ENCODE assay signal across 8 mouse cellular contexts in the genomic region with DNA sequence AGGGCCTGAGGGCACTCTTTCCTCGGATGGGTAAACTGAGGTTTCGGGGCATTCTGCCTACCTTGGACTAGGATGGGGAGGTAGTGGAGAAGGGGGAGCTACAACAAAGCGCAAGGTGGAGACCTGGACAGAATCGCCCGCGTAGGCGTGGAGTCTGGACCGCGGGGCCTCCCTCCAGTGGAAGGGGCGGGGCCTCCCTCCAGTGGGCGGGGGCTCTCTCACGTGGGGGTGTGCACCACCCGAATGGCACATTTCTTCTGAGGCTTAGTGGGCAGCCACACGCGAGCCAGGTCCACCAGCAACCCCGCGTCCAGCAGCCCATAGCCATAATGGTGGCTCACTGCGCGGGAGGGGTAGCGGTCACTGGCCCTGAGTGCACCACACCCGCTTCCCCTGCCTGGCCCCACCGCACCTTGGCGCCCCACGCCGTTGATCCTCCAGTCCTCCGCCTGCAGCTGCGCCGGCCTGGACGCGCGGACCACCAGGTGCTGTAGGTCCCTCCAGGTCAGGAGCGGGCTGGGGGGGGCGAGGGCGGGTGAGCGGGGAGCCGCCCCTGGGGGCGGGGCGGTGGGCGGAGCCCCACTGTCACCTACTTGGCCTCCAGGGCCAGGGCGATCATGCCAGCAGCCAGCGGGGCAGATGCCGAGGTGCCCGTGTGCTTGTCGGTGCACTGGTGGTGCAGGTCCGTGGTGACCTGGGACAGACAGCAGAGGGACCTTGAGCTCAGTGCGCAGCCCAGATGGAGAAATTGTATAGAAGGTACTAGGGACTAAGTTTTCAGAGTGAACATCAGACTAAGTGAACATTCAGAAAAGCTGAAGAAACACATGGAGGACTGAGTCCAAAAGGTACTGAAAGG. TPM values are rescaled to one million over a fixed set of nuclear protein-coding genes. Genes with fewer than 3 reads are reported as not detected.
DNase-seq lines count a peak whose midpoint lies in the region; ATAC-seq and TF ChIP-seq lines count a peak whose summit lies in the region.

No protein-coding gene starts in this region.

- peak overlapping the region; percentile 69 for H3K27ac ChIP-seq in left cerebral cortex, adult 2 months
- H3K27ac ChIP-seq in liver, embryonic 15.5 days (replicated peaks), result peak overlapping the region; percentile 86

- H3K4me2 ChIP-seq in liver, embryonic 15.5 days, result peak overlapping the region; percentile 100

- H3K4me3 ChIP-seq in left cerebral cortex, adult 2 months, result peak overlapping the region; percentile 63
- peak overlapping the region; percentile 77 for H3K4me3 ChIP-seq in liver, embryonic 15.5 days (replicated peaks)

- H3K27me3 ChIP-seq in liver, embryonic 15.5 days, result no peaks in the 10 kb centered on the region

- peaks cover 75% of the 10 kb centered on the region for H3K4me1 ChIP-seq in liver, embryonic 15.5 days (replicated peaks)

- peak in 1 of 2 experiments; percentile 58 for DNase-seq in left cerebral cortex, adult 2 months (ENCODE audit: extremely low spot score in 1 of 2, low spot score in 2 of 2)
- no peak for DNase-seq in left cerebral cortex, adult 11 months (ENCODE audit: low spot score)
- DNase-seq in cerebellum, postnatal 36 days, result peak; percentile 57 to 72
- DNase-seq in gastrocnemius, postnatal 25 days, result peak; percentile 76
- peak; percentile 67 to 73 for DNase-seq in natural killer cell, adult 2 months (ENCODE audit: low spot score in 2 of 2)
- peak; percentile 42 to 57 for DNase-seq in thymus, adult 18-20 months

- peak overlapping the region; percentile 70 for H3K9ac ChIP-seq in liver, embryonic 15.5 days

- H3K36me3 ChIP-seq in liver, embryonic 15.5 days (replicated peaks), result peaks cover 9% of the 10 kb centered on the region

- under 1% methylated on average over 46 of the region's 46 CpGs for WGBS in liver, embryonic 15.5 days (ENCODE audit: insufficient replicate concordance)

- H3K9me3 ChIP-seq in liver, embryonic 15.5 days (replicated peaks), result no peaks in the 10 kb centered on the region

- peak; percentile 13 for ATAC-seq in inflammation-experienced regulatory T-cells, adult 6 months
- peak; percentile 66 for ATAC-seq in liver, embryonic 15.5 days (ENCODE audit: insufficient read depth)

- TF ChIP-seq CTCF in left cerebral cortex, adult 2 months (IDR thresholded peaks at IDR 0.05), result no peak

- intact Hi-C loops in left cerebral cortex, adult 2 months (cut with DNase I), result no loop called here

RNA-seq across cellular contexts. Expression of a gene that starts 3.2 kb away (rescaled TPM):
- 10 to 100 TPM; 26.3 to 26.9 TPM for total RNA-seq in left cerebral cortex, adult 2 months (2021)
- total RNA-seq in gastrocnemius, postnatal 25 days (2021), result 1 to 10 TPM; 6.5 to 7.0 TPM
- 10 to 100 TPM; 38.1 to 52.1 (median 41.8) TPM for polyA plus RNA-seq in inflammation-experienced regulatory T-cells, adult 6 months (2017; shearing (Covaris generic))
- 32.4 and 35.0 TPM in 2 replicates for polyA plus RNA-seq in liver, embryonic 15.5 days (2015; fragmentation: Nextera tagmentation; extraction: Ambion mirVana)

RNA-seq across cellular contexts. Expression of a gene that starts 5.8 kb away (rescaled TPM):
- total RNA-seq in left cerebral cortex, adult 2 months (2021), result 1 to 10 TPM; 4.0 to 5.4 TPM
- total RNA-seq in gastrocnemius, postnatal 25 days (2021), result 1 to 10 TPM in 1 of 2 experiments, under 1 TPM in 1; 0.84 to 1.1 TPM
- 10 to 100 TPM in 1 of 3 experiments, 1 to 10 TPM in 2; 2.2 to 10.8 (median 9.5) TPM for polyA plus RNA-seq in inflammation-experienced regulatory T-cells, adult 6 months (2017; shearing (Covaris generic))
- polyA plus RNA-seq in liver, embryonic 15.5 days (2015; fragmentation: Nextera tagmentation; extraction: Ambion mirVana), result 3.9 and 4.1 TPM in 2 replicates

RNA-seq across cellular contexts. Expression of a gene that starts 6.3 kb away (rescaled TPM):
- 10 to 100 TPM; 13.5 to 13.6 TPM for total RNA-seq in left cerebral cortex, adult 2 months (2021)
- 1 to 10 TPM; 1.1 to 2.8 TPM for total RNA-seq in gastrocnemius, postnatal 25 days (2021)
- not detected for polyA plus RNA-seq in inflammation-experienced regulatory T-cells, adult 6 months (2017; shearing (Covaris generic))
- polyA plus RNA-seq in liver, embryonic 15.5 days (2015; fragmentation: Nextera tagmentation; extraction: Ambion mirVana), result 75.6 and 92.4 TPM in 2 replicates

RNA-seq across cellular contexts. Expression of a gene that starts 24.7 kb away (rescaled TPM):
- 10 to 100 TPM in 1 of 2 experiments, 1 to 10 TPM in 1; 7.9 to 11.1 TPM for total RNA-seq in left cerebral cortex, adult 2 months (2021)
- total RNA-seq in gastrocnemius, postnatal 25 days (2021), result 10 to 100 TPM; 38.8 to 70.8 TPM
- not detected for polyA plus RNA-seq in inflammation-experienced regulatory T-cells, adult 6 months (2017; shearing (Covaris generic))
- 2.2 and 2.3 TPM in 2 replicates for polyA plus RNA-seq in liver, embryonic 15.5 days (2015; fragmentation: Nextera tagmentation; extraction: Ambion mirVana)

RNA-seq across cellular contexts. Expression of a gene that starts 27.7 kb away (rescaled TPM):
- total RNA-seq in left cerebral cortex, adult 2 months (2021), result 100 to 1,000 TPM; 111 to 113 TPM
- total RNA-seq in gastrocnemius, postnatal 25 days (2021), result under 1 TPM; 0.59 to 0.82 TPM
- polyA plus RNA-seq in inflammation-experienced regulatory T-cells, adult 6 months (2017; shearing (Covaris generic)), result under 1 TPM; 0.04 to 0.35 (median 0.05) TPM
- 0.09 and 0.12 TPM in 2 replicates for polyA plus RNA-seq in liver, embryonic 15.5 days (2015; fragmentation: Nextera tagmentation; extraction: Ambion mirVana)
